Mouse (Mus musculus) midbrain, embryonic 10.5 days (tissue): Measurements from ENCODE around the gene Nr1h3. TPM values are rescaled to one million over a fixed set of nuclear protein-coding genes. Genes with fewer than 3 reads are reported as not detected.
"Not testable (repeated sequence)": the region's sequence is repeated elsewhere in the genome, so short reads cannot be mapped to it uniquely, and the experiment has no call there.

Source experiments
- DNase-seq: peaks from one replicate; pipeline ENCODE4 v3.0.0-alpha.2; 2017; ENCODE audit warnings: low spot score
- H3K27ac ChIP-seq: fragments of 300-500 bp; sonication (generic); replicated peaks from 2 replicates; pipeline ENCODE4 v1.5.1; 2016; ENCODE audit warnings: mild to moderate bottlenecking
- H3K27me3 ChIP-seq: fragments of 300-500 bp; sonication (generic); 2 replicates; pipeline ENCODE4 v1.6.1; 2016; ENCODE audit warnings: low read depth, mild to moderate bottlenecking; ENCODE audit not compliant: poor library complexity, severe bottlenecking
- H3K36me3 ChIP-seq: fragments of 300-500 bp; sonication (generic); 2 replicates; pipeline ENCODE4 v1.6.1; 2016; ENCODE audit warnings: mild to moderate bottlenecking, moderate library complexity
- H3K4me1 ChIP-seq: fragments of 300-500 bp; sonication (generic); 2 replicates; pipeline ENCODE4 v1.6.1; 2016
- H3K4me3 ChIP-seq: fragments of 300-500 bp; sonication (generic); 2 replicates; pipeline ENCODE4 v1.5.1; 2016; ENCODE audit warnings: mild to moderate bottlenecking, moderate library complexity
- H3K9me3 ChIP-seq: fragments of 300-500 bp; sonication (generic); replicated peaks from 2 replicates; pipeline ENCODE4 v1.6.1; 2016; ENCODE audit warnings: mild to moderate bottlenecking
- WGBS: fragments of 180-500 bp; shearing (Covaris S2); methylation state at CpG from one replicate; pipeline ENCODE4 v1.1.7; 2016; 5-methylcytosine and 5-hydroxymethylcytosine counted together
- polyA plus RNA-seq: library from polyadenylated mRNA; unstranded; fragments of >200 nt; fragmentation: Nextera tagmentation; extraction: Ambion mirVana; gene quantifications from 2 replicates; pipeline ENCODE4 v1.2.1, GENCODE M21; 2016

Gene Nr1h3
- 2.3 and 3.1 TPM in 2 replicates for polyA plus RNA-seq

DNA sequence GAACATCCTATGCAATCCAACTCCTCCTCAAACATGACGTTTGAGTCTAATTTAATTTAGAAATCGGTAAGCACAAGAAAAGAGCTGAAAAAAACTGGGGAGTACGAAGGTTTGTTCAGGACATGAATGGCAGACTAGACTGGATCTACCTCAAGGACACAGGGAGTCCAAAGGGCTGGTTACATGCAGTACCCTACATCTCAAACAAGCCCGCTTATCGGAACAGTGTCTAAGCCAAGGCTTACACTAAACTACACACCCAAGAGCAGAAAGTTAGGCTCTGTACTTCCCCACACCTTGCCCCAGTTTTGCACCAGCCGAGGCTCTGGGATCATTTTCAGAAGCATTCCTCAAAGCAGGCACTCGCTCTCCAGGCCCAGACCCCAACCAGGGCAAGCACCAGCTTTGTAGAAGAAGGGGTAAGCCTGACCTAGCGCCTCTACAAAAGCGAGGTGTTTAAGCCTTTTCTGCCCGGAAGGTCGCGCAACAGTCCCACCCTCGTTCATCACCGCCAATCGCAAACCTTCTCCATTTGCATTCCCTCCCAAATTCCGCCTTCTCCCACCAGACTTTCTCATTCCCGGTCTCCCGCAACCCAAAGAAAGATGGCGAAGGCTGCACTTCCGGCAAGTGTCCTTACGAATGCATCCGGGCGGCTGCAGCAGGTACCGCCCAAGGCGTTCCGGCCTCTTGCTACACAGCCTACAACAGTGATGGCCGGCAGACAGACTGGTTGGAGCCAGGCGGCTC, at the start of gene Nr1h3, which contains the start of gene Acp2:
Gene Nr1h3 (minus strand): TSS at position 613 of the 750 bp plus-strand sequence.
Gene Acp2 (plus strand): TSS at position 664 of the 750 bp plus-strand sequence.
- no peaks in the 10 kb centered on the region for H3K9me3 ChIP-seq
- H3K36me3 ChIP-seq = peaks cover 29% of the 10 kb centered on the region
- H3K4me3 ChIP-seq = peak within 1 kb of the TSS; percentile 65
- no peaks in the 10 kb centered on the region for H3K27me3 ChIP-seq
- peak; percentile 96 for DNase-seq
- peaks cover 26% of the 10 kb centered on the region for H3K4me1 ChIP-seq
- peak within 1 kb of the TSS; percentile 90 for H3K27ac ChIP-seq
- WGBS = 5% methylated on average over 28 of the region's 28 CpGs

- Histone ChIP-seq H3K4me3 (no peak overlapping the region), H3K27ac (no peak overlapping the region), H3K9me3 (no peaks in the 10 kb centered on the region), H3K36me3 (no peaks in the 10 kb centered on the region), H3K27me3 (peaks cover 42% of the 10 kb centered on the region), H3K4me1 (peaks cover 22% of the 10 kb centered on the region)
- 83% methylated on average over 4 of the region's 4 CpGs for WGBS
- no peak for DNase-seq
Measured at GRCm38 (mm10) chr2:91252001-91252400, 49.4 kb upstream of the Nr1h3 start.

GRCm38 (mm10) chr2:91248366-91248765, 45.7 kb upstream of the Nr1h3 start:
- 90% methylated on average over 4 of the region's 4 CpGs for WGBS
- no peak for DNase-seq

GRCm38 (mm10) chr2:91244557-91245228, 42.1 kb upstream of the Nr1h3 start:
- 80% methylated on average over 5 of the region's 5 CpGs for WGBS
- Histone ChIP-seq H3K4me1 (peaks cover 6% of the 10 kb centered on the region; the same call in 1 of the 2 replicates), H3K9me3 (no peaks in the 10 kb centered on the region), H3K4me3 (no peak overlapping the region), H3K36me3 (no peaks in the 10 kb centered on the region), H3K27me3 (no peaks in the 10 kb centered on the region), H3K27ac (no peak overlapping the region)
- DNase-seq = no peak

More at GRCm38 (mm10) chr2:91248366-91248765, 45.7 kb upstream of the Nr1h3 start:
- Histone ChIP-seq H3K4me3 (no peak overlapping the region), H3K9me3 (no peaks in the 10 kb centered on the region), H3K4me1 (peaks cover 3% of the 10 kb centered on the region; the same call in 1 of the 2 replicates), H3K27ac (no peak overlapping the region), H3K27me3 (peaks cover 13% of the 10 kb centered on the region), H3K36me3 (no peaks in the 10 kb centered on the region)

DNA sequence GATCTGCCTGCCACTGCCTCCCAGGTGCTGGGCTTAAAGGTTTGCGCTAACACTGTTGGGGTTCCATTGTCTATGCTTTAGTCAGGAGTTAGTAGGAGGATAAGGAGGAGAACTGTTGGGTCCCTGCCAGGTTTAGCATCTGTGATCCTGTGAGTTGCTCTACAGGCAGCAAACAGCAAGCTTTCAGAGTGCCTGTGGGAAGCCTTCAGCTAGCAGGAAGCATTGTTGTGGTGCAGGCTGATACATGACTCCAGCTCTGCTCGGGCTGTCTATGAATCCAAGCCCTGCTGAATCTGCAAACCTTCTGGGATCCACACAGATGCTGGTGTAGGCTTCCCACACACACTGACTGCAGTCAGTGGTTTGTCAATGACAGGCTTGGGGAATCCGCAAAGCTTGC, 40.8 kb upstream of the Nr1h3 start:
- Histone ChIP-seq H3K27me3 (no peaks in the 10 kb centered on the region), H3K4me1 (peaks cover 6% of the 10 kb centered on the region; the same call in 1 of the 2 replicates), H3K4me3 (no peak overlapping the region), H3K36me3 (no peaks in the 10 kb centered on the region), H3K9me3 (no peaks in the 10 kb centered on the region), H3K27ac (no peak overlapping the region)
- DNase-seq = no peak
- WGBS = 62% methylated on average over 3 of the region's 3 CpGs

GRCm38 (mm10) chr2:91242547-91242946, 39.9 kb upstream of the Nr1h3 start:
- DNase-seq = no peak
- peaks cover 13% of the 10 kb centered on the region; the same call in 1 of the 2 replicates for H3K4me1 ChIP-seq
- H3K9me3 ChIP-seq = no peaks in the 10 kb centered on the region
- H3K27ac ChIP-seq = no peak overlapping the region
- no peaks in the 10 kb centered on the region for H3K27me3 ChIP-seq
- 83% methylated on average over 5 of the region's 5 CpGs for WGBS
- H3K36me3 ChIP-seq = no peaks in the 10 kb centered on the region
- no peak overlapping the region for H3K4me3 ChIP-seq

DNA sequence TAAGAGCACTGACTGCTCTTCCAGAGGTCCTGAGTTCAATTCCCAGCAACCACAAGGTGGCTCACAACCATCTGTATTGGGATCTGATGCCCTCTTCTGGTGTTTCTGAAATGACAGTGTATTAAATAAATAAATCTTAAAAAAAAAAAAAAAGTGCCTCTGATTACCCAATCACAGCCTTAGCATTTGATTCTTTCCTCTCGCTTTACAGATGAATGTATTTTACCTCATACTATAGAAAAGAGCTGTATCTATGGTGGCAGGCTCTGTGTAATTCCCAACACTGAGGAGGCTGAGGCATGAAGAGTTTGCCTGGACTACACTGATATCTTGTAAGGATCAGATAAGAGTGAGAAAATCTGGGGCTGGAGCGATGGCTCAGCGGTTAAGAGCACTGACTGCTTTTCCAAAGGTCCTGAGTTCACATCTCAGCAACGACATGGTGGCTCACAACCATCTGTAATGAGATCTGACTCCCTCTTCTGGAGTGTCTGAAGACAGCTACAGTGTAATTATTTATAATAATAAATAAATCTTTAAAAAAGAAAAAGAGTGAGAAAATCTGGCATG, 35.0 kb upstream of the Nr1h3 start:
- 28% methylated on average over 4 of the region's 4 CpGs for WGBS
- peaks cover 16% of the 10 kb centered on the region; the same call in 1 of the 2 replicates for H3K4me1 ChIP-seq
- peak overlapping the region; percentile 61 for H3K4me3 ChIP-seq
- H3K27me3 ChIP-seq, H3K36me3 ChIP-seq, H3K9me3 ChIP-seq, DNase-seq: not testable (repeated sequence)
- peak overlapping the region; percentile 87 for H3K27ac ChIP-seq

DNA sequence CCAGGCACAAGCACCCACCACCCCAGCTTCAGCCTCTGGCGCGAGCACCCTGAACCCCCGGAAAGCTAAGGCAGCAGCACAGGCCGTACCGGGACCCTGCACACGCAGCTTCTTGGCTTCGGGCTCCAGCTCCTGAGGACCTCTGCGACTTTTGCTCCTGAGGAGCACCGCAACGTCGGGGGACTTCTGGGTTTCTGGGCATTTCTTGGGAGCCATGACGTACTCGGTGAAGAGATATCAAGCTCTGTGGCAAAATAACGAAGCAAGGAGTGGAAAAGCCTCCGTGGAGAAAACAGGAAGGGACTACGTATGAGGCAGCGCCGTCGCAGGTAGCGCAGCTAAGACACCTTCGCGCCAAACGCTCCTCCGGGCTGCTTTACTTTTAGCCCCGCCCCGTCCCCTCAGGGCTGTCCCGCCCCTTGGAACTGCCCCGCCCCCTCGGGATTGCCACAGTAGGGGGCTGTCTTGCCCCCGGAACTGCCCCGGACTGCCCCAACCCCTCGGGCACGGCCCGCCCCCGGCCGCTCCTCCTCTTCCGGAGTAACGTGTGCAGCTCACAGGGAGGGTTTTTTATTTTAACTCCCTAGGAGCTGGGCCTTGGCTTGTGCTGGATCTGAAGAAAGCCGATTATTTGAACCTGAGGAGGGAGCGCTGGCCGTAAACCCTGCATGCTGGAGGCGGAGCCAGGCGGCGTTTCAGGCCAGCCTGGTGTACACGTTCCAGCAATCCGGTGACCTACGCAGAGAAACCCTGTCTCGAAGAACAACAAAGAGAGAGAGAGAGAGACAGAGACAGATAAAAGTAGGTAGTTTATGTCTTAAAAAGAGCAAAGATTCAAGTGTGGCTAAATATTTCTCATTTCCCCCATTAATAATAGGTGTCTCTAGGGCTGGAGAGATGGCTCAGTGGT, 34.2 kb upstream of the Nr1h3 start, which contains the start of gene Ddb2:
Gene Ddb2 (minus strand): TSS at position 382 of the 910 bp plus-strand sequence.
- H3K27me3 ChIP-seq = no peaks in the 10 kb centered on the region
- peak within 1 kb of the TSS; percentile 87 for H3K27ac ChIP-seq
- under 1% methylated on average over 48 of the region's 48 CpGs for whole genome bisulfite sequencing
- DNase-seq = peak; percentile 96
- H3K4me1 ChIP-seq = peaks cover 16% of the 10 kb centered on the region; the same call in 1 of the 2 replicates
- H3K9me3 ChIP-seq = no peaks in the 10 kb centered on the region
- peaks cover 4% of the 10 kb centered on the region; the same call in 1 of the 2 replicates for H3K36me3 ChIP-seq
- H3K4me3 ChIP-seq = peak within 1 kb of the TSS; percentile 61

DNA sequence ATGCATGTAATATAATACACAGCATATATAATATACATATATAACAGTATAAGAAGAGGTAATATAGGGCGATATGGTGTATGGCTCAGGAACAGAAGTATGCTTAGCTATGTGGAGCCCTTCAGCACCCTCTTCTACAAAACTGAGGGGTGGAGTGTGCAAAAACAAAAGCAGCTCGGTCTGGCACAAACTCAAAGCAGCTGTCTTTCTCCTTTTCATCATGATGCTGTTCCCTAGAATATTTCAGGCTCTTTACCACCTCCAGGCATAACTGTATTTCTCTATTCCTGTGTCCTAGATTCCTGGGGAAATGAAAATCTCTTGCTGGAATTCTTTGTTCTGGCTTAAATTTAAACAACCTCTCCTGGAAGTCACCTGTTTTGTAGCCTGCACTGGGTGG, 27.1 kb upstream of the Nr1h3 start:
- no peak overlapping the region for H3K27ac ChIP-seq
- H3K4me3 ChIP-seq = no peak overlapping the region
- no peak for DNase-seq
- H3K27me3 ChIP-seq = no peaks in the 10 kb centered on the region
- no peaks in the 10 kb centered on the region for H3K9me3 ChIP-seq
- 81% methylated on average over 2 of the region's 2 CpGs for WGBS
- no peaks in the 10 kb centered on the region for H3K4me1 ChIP-seq
- peaks cover 4% of the 10 kb centered on the region; the same call in 1 of the 2 replicates for H3K36me3 ChIP-seq

DNA sequence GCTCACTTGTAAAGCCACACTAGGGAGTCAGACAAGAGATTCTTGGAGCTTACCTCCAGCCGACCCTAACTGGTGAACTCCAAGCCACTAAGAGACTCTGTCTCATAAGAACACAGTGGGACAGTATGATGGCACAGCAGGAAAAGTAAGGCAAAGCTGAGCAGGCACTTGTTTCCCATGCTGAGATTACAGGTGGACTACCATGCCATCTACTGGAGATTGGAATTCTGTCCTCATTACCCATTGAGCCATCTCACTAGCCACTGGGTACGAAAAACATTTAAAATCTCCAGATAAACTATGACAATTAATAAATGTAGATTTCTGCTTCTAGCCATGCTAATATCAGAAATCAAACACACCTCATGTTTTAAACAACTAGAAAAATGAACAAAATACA, 21.0 kb upstream of the Nr1h3 start:
- H3K4me1 ChIP-seq = no peaks in the 10 kb centered on the region

GRCm38 (mm10) chr2:91220501-91220900, 17.9 kb upstream of the Nr1h3 start:
- WGBS = 95% methylated on average over 3 of the region's 3 CpGs
- no peaks in the 10 kb centered on the region for H3K4me1 ChIP-seq
- H3K27me3 ChIP-seq = no peaks in the 10 kb centered on the region
- no peak overlapping the region for H3K27ac ChIP-seq
- H3K36me3 ChIP-seq = peaks cover 16% of the 10 kb centered on the region; the same call in 1 of the 2 replicates
- no peaks in the 10 kb centered on the region for H3K9me3 ChIP-seq
- H3K4me3 ChIP-seq = no peak overlapping the region
- DNase-seq = no peak

More for the DNA sequence above, 21.0 kb upstream of the Nr1h3 start:
- H3K9me3 ChIP-seq = no peaks in the 10 kb centered on the region
- DNase-seq = no peak
- H3K27ac ChIP-seq = no peak overlapping the region
- 88% methylated on average over 2 of the region's 2 CpGs for WGBS
- H3K27me3 ChIP-seq = no peaks in the 10 kb centered on the region
- no peak overlapping the region for H3K4me3 ChIP-seq
- H3K36me3 ChIP-seq = no peaks in the 10 kb centered on the region

DNA sequence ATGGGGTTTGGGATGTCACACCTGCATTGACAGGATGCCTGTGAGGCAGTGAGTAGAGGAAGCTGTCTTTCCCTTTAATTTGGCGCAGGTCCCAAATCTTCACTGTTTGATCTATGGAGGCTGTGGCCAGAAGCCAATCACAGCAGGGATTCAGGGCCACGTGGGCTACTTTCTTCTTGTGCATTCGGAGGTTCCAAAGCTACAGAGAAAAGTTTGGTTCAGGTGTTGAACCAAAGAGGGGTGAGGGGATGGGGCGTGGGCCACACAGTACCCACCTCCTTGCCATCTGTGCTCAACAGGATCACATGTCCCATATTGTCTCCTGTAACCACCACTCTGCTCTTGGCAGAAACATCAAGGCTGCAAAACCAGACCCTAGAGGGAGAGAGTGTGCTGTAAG, 14.4 kb upstream of the Nr1h3 start:
- Histone ChIP-seq H3K36me3 (peaks cover 49% of the 10 kb centered on the region), H3K4me1 (no peaks in the 10 kb centered on the region), H3K4me3 (no peak overlapping the region), H3K27ac (no peak overlapping the region), H3K9me3 (no peaks in the 10 kb centered on the region), H3K27me3 (no peaks in the 10 kb centered on the region)
- DNase-seq = no peak
- WGBS = 74% methylated on average over 4 of the region's 4 CpGs
